Mouse (Mus musculus) embryo, embryonic 10.5 days (tissue): Measurements from ENCODE around the gene Fam47e.

Experiments used
- DNase-seq: peaks from one replicate; pipeline ENCODE4 v3.0.0-alpha.2; 2015; ENCODE audit warnings: low spot score

The Fam47e gene

GRCm38 (mm10) chr5:92602691-92603690 lies 48.1 kb downstream of the Fam47e start, which contains the start of gene Stbd1:
Stbd1 (plus strand) TSS chr5:92603041.
- peak; percentile 83 for DNase-seq

GRCm38 (mm10) chr5:92604452-92605247 lies 49.8 kb downstream of the Fam47e start:
- DNase-seq: no peak

- DNase-seq: no peak
These were observed 52.8 kb downstream of the Fam47e start for GRCm38 (mm10) chr5:92607492-92608229.

- DNase-seq: no peak
These were observed 57.9 kb downstream of the Fam47e start for GRCm38 (mm10) chr5:92612756-92613155.

GRCm38 (mm10) chr5:92621883-92622282 lies 67.0 kb downstream of the Fam47e start:
- no peak for DNase-seq

GRCm38 (mm10) chr5:92627896-92628295 lies 73.0 kb downstream of the Fam47e start:
- peak; percentile 26 for DNase-seq

- peak; percentile 54 for DNase-seq
These were observed 78.7 kb downstream of the Fam47e start for GRCm38 (mm10) chr5:92633526-92633925.

GRCm38 (mm10) chr5:92634916-92635315 lies 80.0 kb downstream of the Fam47e start:
- no peak for DNase-seq

GRCm38 (mm10) chr5:92635891-92636290 lies 81.0 kb downstream of the Fam47e start:
- no peak for DNase-seq

- DNase-seq: no peak
These were observed 86.0 kb downstream of the Fam47e start for GRCm38 (mm10) chr5:92640861-92641260.
